Mouse (Mus musculus): ENCODE data around the gene Scube2.

DNA sequence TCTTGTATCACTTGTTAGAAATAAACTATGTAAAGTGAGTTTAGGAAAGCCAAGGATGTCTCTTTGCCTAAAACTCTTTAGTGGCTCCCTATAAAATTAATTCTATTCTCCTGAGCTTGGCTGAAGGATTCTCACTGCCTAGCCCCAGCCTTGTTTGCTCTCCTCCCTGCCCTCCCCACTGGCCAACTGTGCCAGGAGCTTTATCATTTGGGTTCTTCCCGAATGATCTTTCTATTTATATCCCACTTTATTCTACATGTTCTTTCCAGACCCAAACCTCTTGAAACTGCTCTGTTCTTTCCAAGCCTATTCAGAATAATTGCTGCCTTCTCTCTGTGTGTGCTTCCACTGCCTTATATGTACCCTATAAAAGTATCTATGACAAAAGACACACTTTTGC lies 62.0 kb downstream of the Scube2 start:
- TF ChIP-seq CTCF (IDR thresholded peaks at IDR 0.05; ENCODE audit: extremely low read depth, insufficient read depth, low read length) (no peak), POLR2A (IDR thresholded peaks at IDR 0.05; ENCODE audit: extremely low read depth, insufficient read depth, low read length) (no peak)
